In genomic region chrX:99667596-99667995, GRCm38 (mm10) we compare ENCODE assay signal across 24 mouse cellular contexts.
"Had no signal": no experiment of that assay in that cellular context is flagged by ENCODE, and none has a peak within 500 bp of the region (broad histone marks: within the 10 kb centered on the region; RNA-seq: fewer than 3 reads in every experiment).

No protein-coding gene starts in this region.

- H3K9ac ChIP-seq: forebrain, embryonic 15.5 days; forebrain, postnatal 0 days; heart, embryonic 13.5 days; heart, embryonic 15.5 days; hindbrain, embryonic 13.5 days; hindbrain, embryonic 15.5 days; kidney, embryonic 15.5 days; limb, embryonic 13.5 days; limb, embryonic 15.5 days had no signal

- H3K4me3 ChIP-seq: forebrain, embryonic 15.5 days; heart, adult 2 months; heart, embryonic 13.5 days; heart, embryonic 15.5 days; hindbrain, embryonic 13.5 days; hindbrain, embryonic 15.5 days; kidney, embryonic 15.5 days; limb, embryonic 13.5 days; limb, embryonic 15.5 days had no signal

- H3K27me3 ChIP-seq: forebrain, embryonic 15.5 days; heart, embryonic 15.5 days had no signal

- DNase-seq: forebrain, postnatal 0 days; gastrocnemius, postnatal 14 days; gastrocnemius, postnatal 36 days; heart, adult 11 months; heart, adult 2 months; heart, postnatal 14 days; heart, postnatal 36 days; kidney, adult 11 months; kidney, adult 2 months; kidney, postnatal 25 days; layer of hippocampus, adult 9-11 months; layer of hippocampus, postnatal 36 days; left cerebral cortex, postnatal 4 days had no signal

- H3K27ac ChIP-seq: forebrain, embryonic 15.5 days; heart, adult 2 months; heart, embryonic 13.5 days; heart, embryonic 15.5 days; hindbrain, embryonic 13.5 days; hindbrain, embryonic 15.5 days; hindbrain, postnatal 0 days; limb, embryonic 13.5 days; limb, embryonic 15.5 days had no signal

- H3K4me1 ChIP-seq: forebrain, embryonic 15.5 days; heart, embryonic 13.5 days; heart, embryonic 15.5 days; hindbrain, embryonic 13.5 days; hindbrain, embryonic 15.5 days; kidney, embryonic 15.5 days; limb, embryonic 15.5 days had no signal

- H3K4me2 ChIP-seq: forebrain, embryonic 15.5 days; heart, embryonic 11.5 days; heart, embryonic 13.5 days; heart, embryonic 15.5 days; hindbrain, embryonic 13.5 days; hindbrain, embryonic 15.5 days; kidney, embryonic 15.5 days; limb, embryonic 13.5 days; limb, embryonic 15.5 days had no signal

- H3K9me3 ChIP-seq: forebrain, embryonic 15.5 days; heart, embryonic 13.5 days; heart, embryonic 15.5 days; hindbrain, embryonic 13.5 days; hindbrain, embryonic 15.5 days; kidney, embryonic 15.5 days; limb, embryonic 13.5 days; limb, embryonic 15.5 days had no signal

- ATAC-seq: forebrain, embryonic 15.5 days; forebrain, postnatal 0 days; hindbrain, postnatal 0 days; intestine, embryonic 16.5 days had no signal

- H3K36me3 ChIP-seq: forebrain, embryonic 15.5 days; heart, embryonic 13.5 days; heart, embryonic 15.5 days; hindbrain, embryonic 13.5 days; hindbrain, embryonic 15.5 days; kidney, embryonic 15.5 days; limb, embryonic 13.5 days; limb, embryonic 15.5 days had no signal
